Mouse (Mus musculus) hindbrain, embryonic 14.5 days (tissue): ENCODE measurements around the gene Prps2. TPM values are rescaled to one million over a fixed set of nuclear protein-coding genes. Genes with fewer than 3 reads are reported as not detected.
A peak's percentile ranks its signal among the peaks of the same experiment; 100 is the strongest.

Experiments used
- ATAC-seq: fragments of 200-750 bp; cut with Nextera tagmentation; 2 replicates; pipeline ENCODE4 v1.8.0; 2017; ENCODE audit warnings: moderate number of reproducible peaks, mild to moderate bottlenecking, moderate TSS enrichment, moderate library complexity; ENCODE audit not compliant: low FRiP score
- DNase-seq: peaks from one replicate; pipeline ENCODE4 v3.0.0-alpha.2; 2015; ENCODE audit warnings: low spot score
- H3K27ac ChIP-seq: fragments of 300-500 bp; sonication (generic); 2 replicates; pipeline ENCODE4 v1.5.1; 2014; ENCODE audit warnings: mild to moderate bottlenecking, moderate library complexity
- H3K27me3 ChIP-seq: fragments of 300-500 bp; sonication (generic); 2 replicates; pipeline ENCODE4 v1.6.1; 2014; ENCODE audit warnings: mild to moderate bottlenecking, low read length, mixed read lengths; ENCODE audit not compliant: control insufficient read depth, insufficient read depth
- H3K36me3 ChIP-seq: fragments of 300-500 bp; sonication (generic); replicated peaks from 2 replicates; pipeline ENCODE4 v1.6.1; 2014; ENCODE audit not compliant: control insufficient read depth, insufficient read depth
- H3K4me1 ChIP-seq: fragments of 300-500 bp; sonication (generic); replicated peaks from 2 replicates; pipeline ENCODE4 v1.6.1; 2014; ENCODE audit warnings: antibody characterized with exemption, low read length, mixed read lengths; ENCODE audit not compliant: control insufficient read depth, insufficient read depth
- H3K4me2 ChIP-seq: fragments of 300-500 bp; sonication (generic); replicated peaks from 2 replicates; pipeline ENCODE4 v1.6.1; 2014; ENCODE audit warnings: mild to moderate bottlenecking, moderate library complexity
- H3K4me3 ChIP-seq: fragments of 300-500 bp; sonication (generic); replicated peaks from 2 replicates; pipeline ENCODE4 v1.5.1; 2014; ENCODE audit warnings: mild to moderate bottlenecking, low read length
- H3K9ac ChIP-seq: fragments of 300-500 bp; sonication (generic); 2 replicates; pipeline ENCODE4 v1.6.1; 2014
- H3K9me3 ChIP-seq: fragments of 300-500 bp; sonication (generic); 2 replicates; pipeline ENCODE4 v1.6.1; 2016; ENCODE audit warnings: low read length; ENCODE audit not compliant: control insufficient read depth
- WGBS: fragments of 180-500 bp; shearing (Covaris S2); extraction: QIAGEN DNeasy Blood & Tissue Kit; methylation state at CpG from one replicate; pipeline ENCODE4 v1.1.7; 2014; 5-methylcytosine and 5-hydroxymethylcytosine counted together
- polyA plus RNA-seq: library from polyadenylated mRNA; unstranded; fragments of >200 nt; fragmentation: Nextera tagmentation; extraction: Ambion mirVana; gene quantifications from 2 replicates; pipeline ENCODE4 v1.2.1, GENCODE M21; 2014

Prps2 gene
- polyA plus RNA-seq, 1 experiment from 2014 or later, result 20.6 TPM

DNA sequence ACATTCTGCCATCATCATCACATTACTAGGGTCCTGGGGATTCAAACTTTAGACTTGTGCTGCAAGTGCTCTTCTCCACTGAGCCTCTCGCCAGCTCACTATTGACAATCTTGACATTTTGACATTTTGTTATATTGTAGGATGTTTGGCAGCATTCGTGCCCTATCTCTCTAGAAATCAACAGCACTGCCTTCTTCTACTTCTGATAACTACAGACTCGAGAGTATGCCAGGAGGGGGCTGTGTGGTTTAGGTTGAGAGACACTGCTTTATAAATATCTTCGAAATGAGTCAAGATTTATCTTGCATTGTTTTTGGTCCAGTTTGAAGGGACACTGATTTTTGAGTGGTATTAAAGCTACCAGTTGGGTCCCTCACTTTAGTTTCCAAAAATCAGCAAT is 51.6 kb downstream of the Prps2 start:
- WGBS, result 85% methylated on average over 4 of the region's 4 CpGs
- H3K27me3 ChIP-seq, result peaks cover 28% of the 10 kb centered on the region
- no peak for ATAC-seq

GRCm38 (mm10) chrX:167330399-167330798 is 52.1 kb downstream of the Prps2 start, which contains the start of gene Tlr7:
Tlr7 (minus strand) TSS chrX:167330558.
- WGBS, result 87% methylated on average over 6 of the region's 6 CpGs
- H3K9me3 ChIP-seq, result no peaks in the 10 kb centered on the region
- H3K4me2 ChIP-seq, result no peak within 1 kb of the TSS
- H3K36me3 ChIP-seq, result no peaks in the 10 kb centered on the region
- no peak within 1 kb of the TSS for H3K27ac ChIP-seq
- H3K4me1 ChIP-seq, result no peaks in the 10 kb centered on the region
- ATAC-seq (no peak), DNase-seq (no peak)
- no peak within 1 kb of the TSS for H3K4me3 ChIP-seq
- H3K9ac ChIP-seq, result no peak within 1 kb of the TSS
- peaks cover 33% of the 10 kb centered on the region for H3K27me3 ChIP-seq

More for the DNA sequence above, 51.6 kb downstream of the Prps2 start:
- DNase-seq, result no peak
- Histone ChIP-seq H3K9ac (no peak overlapping the region), H3K4me3 (no peak overlapping the region), H3K9me3 (no peaks in the 10 kb centered on the region), H3K4me2 (no peak overlapping the region), H3K27ac (no peak overlapping the region), H3K36me3 (no peaks in the 10 kb centered on the region), H3K4me1 (no peaks in the 10 kb centered on the region)

- H3K4me1 ChIP-seq, result no peaks in the 10 kb centered on the region
- H3K9me3 ChIP-seq, result no peaks in the 10 kb centered on the region
- H3K4me2 ChIP-seq, result no peak overlapping the region
- H3K27me3 ChIP-seq, result peaks cover 33% of the 10 kb centered on the region
- no peak for DNase-seq
- H3K9ac ChIP-seq, result no peak overlapping the region
- WGBS, result 89% methylated on average over 1 of the region's 1 CpGs
- no peaks in the 10 kb centered on the region for H3K36me3 ChIP-seq
- H3K27ac ChIP-seq, result no peak overlapping the region
- ATAC-seq, result no peak
- H3K4me3 ChIP-seq, result no peak overlapping the region
Measured at GRCm38 (mm10) chrX:167329620-167330019, 52.9 kb downstream of the Prps2 start.

DNA sequence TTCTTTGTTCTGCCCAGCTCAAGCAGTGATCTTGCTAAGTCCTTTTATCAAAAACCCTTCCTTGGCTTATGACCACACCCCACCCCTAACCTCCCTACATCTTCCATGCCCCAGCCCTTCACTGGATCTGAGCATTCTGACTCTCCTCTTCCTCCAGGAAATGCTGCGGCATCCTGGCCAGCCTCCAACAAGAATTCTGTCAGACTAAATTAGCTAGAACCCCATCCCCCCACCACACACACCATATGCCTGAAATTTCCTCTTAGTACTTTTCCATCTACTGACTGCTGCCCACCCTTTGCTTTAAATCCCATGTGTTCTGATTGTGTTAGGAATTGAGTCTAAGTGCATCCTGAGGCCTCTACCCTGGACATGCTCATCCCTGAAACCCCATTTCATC is 53.5 kb downstream of the Prps2 start:
- Histone ChIP-seq H3K4me2 (no peak overlapping the region), H3K27ac (no peak overlapping the region), H3K9me3 (no peaks in the 10 kb centered on the region), H3K36me3 (no peaks in the 10 kb centered on the region), H3K9ac (no peak overlapping the region), H3K4me1 (no peaks in the 10 kb centered on the region), H3K27me3 (peaks cover 28% of the 10 kb centered on the region), H3K4me3 (no peak overlapping the region)
- WGBS, result 84% methylated on average over 1 of the region's 1 CpGs
- DNase-seq (no peak), ATAC-seq (no peak)

DNA sequence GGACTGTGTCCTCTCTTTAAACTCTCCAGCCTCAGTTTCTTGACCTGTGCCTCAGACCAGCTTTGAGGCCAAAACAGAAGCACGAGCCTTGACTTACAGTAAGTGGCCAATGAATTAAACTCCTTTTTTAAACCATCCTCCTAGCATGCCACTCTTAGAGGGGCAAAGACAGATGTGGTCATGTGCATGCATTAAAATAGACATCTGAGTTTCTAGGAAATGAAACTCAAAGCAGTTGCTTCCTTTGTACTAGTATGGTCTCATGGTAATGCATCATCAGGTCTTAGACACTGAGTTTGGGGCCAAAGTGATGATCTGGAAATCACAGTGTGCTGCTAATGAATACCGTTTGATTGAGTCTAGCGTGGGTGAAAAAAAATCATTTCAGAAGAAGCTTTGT is 54.0 kb downstream of the Prps2 start:
- Histone ChIP-seq H3K36me3 (no peaks in the 10 kb centered on the region), H3K4me3 (no peak overlapping the region), H3K9me3 (no peaks in the 10 kb centered on the region), H3K27ac (no peak overlapping the region), H3K27me3 (peaks cover 26% of the 10 kb centered on the region), H3K4me2 (no peak overlapping the region), H3K9ac (no peak overlapping the region), H3K4me1 (no peaks in the 10 kb centered on the region)
- ATAC-seq (no peak), DNase-seq (no peak)
- 89% methylated on average over 3 of the region's 3 CpGs for WGBS

- peaks cover 39% of the 10 kb centered on the region for H3K27me3 ChIP-seq
- H3K9me3 ChIP-seq, result no peaks in the 10 kb centered on the region
- no peaks in the 10 kb centered on the region for H3K4me1 ChIP-seq
- no peak overlapping the region for H3K9ac ChIP-seq
- H3K4me3 ChIP-seq, result no peak overlapping the region
- DNase-seq (no peak), ATAC-seq (no peak)
- H3K36me3 ChIP-seq, result no peaks in the 10 kb centered on the region
- WGBS, result 57% methylated on average over 1 of the region's 1 CpGs
- H3K4me2 ChIP-seq, result no peak overlapping the region
- H3K27ac ChIP-seq, result no peak overlapping the region
Measured at GRCm38 (mm10) chrX:167323742-167324141, 58.8 kb downstream of the Prps2 start.

DNA sequence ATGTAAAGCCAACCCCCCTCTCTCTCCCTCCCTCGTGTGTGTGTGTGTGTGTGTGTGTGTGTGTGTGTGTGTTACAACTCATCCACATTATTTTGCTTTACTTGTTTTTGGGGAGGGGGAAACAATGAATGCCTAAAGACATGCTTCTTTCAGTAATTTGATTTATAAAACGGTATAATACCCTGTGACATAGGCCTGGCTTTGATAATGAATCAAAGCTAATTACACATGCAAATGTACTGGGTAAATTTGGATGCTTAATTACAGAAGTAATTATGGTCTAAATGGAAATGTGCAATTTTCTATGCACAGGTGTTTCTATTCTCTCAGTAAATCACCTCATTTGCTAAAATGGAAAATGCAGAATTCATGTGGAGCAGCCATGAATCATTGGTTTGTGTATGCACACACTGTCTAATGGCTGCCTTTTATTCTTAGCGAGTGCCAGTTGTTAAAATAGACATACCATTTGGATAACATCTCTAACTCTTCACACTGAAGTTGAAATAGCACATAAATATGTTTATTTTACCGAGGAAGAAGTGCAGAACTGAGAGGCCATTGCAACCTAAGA is 61.2 kb downstream of the Prps2 start:
- Histone ChIP-seq H3K9me3 (no peaks in the 10 kb centered on the region), H3K27ac (no peak overlapping the region), H3K4me3 (no peak overlapping the region), H3K36me3 (no peaks in the 10 kb centered on the region), H3K4me1 (no peaks in the 10 kb centered on the region), H3K9ac (no peak overlapping the region), H3K27me3 (peaks cover 33% of the 10 kb centered on the region), H3K4me2 (no peak overlapping the region)
- ATAC-seq (0 out of 2 replicates have a peak, but pooled peaks have one; percentile 51), DNase-seq (no peak)
- WGBS, result 44% methylated on average over 4 of the region's 4 CpGs

DNA sequence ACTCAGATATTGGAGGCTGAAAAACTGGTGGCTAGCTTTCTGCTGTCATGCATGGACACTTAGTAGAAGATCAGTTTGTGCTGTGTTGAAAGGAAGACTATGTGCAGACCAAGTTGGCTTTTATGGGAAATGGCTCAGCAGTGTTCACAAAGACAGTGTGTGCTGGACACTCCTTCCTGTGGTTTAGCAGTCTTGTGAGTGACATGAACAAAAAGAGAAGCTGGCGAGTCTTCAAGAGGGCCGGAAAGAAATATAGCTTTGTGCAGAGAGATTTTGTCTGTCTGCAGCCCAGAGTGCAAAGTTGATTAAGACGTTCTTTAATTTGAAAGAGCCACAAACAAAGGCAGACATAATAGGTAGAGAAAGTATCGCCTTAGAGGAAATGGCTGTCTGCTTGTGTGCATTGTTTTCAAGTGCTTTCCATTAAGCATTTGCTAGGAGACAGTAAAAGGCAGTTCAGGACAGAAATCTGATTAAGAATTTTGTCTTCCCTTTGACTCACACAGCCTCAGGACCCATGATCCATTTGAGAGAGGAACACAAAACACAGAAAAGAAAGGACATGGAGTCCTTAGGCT is 63.6 kb downstream of the Prps2 start:
- no peak overlapping the region for H3K27ac ChIP-seq
- no peak overlapping the region for H3K4me3 ChIP-seq
- ATAC-seq (peak; percentile 43; the same call in 1 of the 2 replicates), DNase-seq (no peak)
- H3K9me3 ChIP-seq, result no peaks in the 10 kb centered on the region
- H3K9ac ChIP-seq, result no peak overlapping the region
- H3K27me3 ChIP-seq, result peaks cover 28% of the 10 kb centered on the region
- WGBS, result 39% methylated on average over 4 of the region's 4 CpGs
- no peaks in the 10 kb centered on the region for H3K36me3 ChIP-seq
- no peaks in the 10 kb centered on the region for H3K4me1 ChIP-seq
- H3K4me2 ChIP-seq, result no peak overlapping the region

DNA sequence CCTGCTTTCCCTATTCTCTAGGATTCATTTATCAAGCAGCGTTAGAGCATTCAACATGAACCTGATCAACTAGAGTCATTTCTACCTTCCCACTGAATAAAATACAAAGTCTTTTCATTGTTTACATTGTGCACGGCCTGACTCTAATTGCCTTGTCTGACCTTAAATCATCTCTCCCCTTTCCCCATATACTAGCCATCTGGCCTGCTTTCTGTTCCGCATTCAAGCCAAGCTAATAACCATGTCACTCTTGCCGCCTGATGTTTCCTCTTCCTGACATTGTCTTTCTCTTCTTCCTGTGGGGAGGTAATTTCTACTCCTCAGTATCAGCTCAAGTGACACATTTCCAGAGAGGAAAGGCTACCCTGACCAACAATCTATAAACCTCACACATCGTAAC is 66.8 kb downstream of the Prps2 start:
- H3K27ac ChIP-seq, result no peak overlapping the region
- no peak overlapping the region for H3K4me3 ChIP-seq
- 39% methylated on average over 5 of the region's 5 CpGs for WGBS
- H3K9ac ChIP-seq, result no peak overlapping the region
- no peak for ATAC-seq
- no peak overlapping the region for H3K4me2 ChIP-seq
- no peaks in the 10 kb centered on the region for H3K36me3 ChIP-seq
- DNase-seq, result no peak
- no peaks in the 10 kb centered on the region for H3K9me3 ChIP-seq
- peaks cover 29% of the 10 kb centered on the region for H3K27me3 ChIP-seq
- H3K4me1 ChIP-seq, result no peaks in the 10 kb centered on the region
